Mouse (Mus musculus) B cell, adult 2 months (primary cell): ENCODE results near the gene Canx.
A peak's percentile ranks its signal among the peaks of the same experiment; 100 is the strongest.

ENCODE experiments used
- DNase-seq, 2 experiments: peaks; one replicate each; pipeline ENCODE4 v3.0.0; 2022

Canx gene

DNA sequence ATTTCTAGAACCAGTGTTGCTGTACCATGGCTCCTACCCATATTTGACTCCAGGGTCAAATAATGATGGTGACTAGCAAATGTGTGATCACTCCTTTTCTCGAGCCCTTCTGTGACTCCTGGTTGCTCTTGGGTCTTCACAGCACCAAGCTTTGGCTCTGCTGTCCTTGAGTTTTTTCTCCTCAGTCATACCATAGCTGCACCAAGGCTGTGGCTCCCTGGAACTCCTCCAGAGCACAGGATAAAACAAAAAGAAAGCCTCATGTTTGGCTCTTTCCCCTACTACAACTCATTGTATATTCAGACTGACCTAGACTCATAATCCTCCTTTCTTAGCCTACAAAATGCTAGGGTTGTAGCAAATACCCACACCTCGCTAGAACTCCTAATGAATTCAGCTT, 52.7 kb downstream of the Canx start:
- DNase-seq = no peak

DNA sequence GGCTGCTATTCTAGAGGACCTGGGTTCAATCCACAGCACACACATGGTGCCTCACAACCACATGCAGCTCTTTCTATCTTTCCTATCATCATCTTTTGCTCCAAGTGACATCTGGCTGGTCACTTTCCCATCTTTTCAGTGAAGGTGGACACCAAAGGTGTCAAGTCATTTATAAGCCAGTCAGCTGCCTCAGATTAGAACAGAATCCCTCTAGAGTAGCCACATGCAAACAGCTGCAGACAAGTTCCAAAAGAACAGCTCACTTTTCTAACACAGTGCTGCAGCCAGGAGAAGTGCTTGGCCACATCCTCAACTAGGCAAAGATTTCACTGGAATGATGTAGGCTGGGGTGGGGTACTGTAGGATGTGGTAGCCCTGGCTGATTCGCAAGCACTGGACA, 55.6 kb downstream of the Canx start:
- no peak for DNase-seq

DNA sequence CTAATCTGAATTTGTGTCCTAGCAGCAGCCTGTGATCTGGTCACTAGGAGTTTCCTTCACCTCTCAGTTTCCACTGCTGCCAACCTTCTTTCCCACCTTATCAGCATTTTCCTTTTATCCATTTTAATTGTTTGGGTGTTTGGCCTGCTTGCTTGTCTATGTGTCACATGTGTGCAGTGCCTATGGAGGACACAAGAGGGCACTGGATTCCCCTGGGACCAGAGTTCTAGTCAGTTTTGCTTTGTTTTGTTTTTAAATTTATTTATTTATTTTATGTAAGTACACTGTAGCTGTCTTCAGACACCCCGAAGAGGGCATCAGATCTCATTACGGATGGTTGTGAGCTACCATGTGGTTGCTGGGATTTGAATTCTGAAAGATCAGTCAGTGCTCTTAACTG, 56.3 kb downstream of the Canx start:
- DNase-seq = peak; percentile 75 to 79

DNA sequence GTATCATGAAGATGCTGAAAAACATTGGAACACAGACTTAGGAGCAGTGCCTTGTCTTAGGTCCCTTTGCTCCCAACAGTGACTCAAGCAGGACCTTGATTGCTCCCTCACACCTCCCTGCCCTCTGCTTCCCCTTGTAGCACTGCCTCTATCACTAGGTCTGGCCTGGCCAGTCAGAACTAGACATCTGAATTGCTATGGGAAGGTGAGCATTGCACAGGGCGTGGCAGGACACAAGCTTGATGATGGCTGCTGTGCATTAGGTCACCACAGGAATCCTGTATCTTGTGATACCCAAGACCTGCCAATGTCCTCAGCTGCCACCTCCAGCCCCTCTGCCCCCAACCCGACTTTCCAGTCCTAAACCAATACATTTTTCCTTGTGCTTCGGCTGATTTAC, 58.5 kb downstream of the Canx start:
- no peak for DNase-seq

DNA sequence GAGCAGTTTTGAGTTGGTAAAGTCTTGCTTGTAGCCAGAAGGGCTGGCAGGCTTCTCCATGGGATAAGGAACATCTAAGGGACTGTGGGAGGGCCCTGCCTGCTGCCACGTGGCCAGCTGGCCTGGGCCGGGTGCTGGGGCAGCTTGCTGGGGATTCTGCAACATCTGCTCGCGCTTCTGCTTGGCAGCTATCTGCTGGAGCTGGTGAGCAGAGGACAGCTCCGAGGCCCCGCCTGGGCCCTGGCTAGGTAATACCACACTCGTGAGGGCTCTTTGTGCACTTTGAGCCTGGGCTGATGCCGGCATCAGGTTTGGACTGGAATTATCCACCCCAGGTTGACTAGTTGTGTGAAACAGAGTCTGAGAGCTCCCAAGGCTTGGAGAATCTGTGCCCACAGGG, 59.5 kb downstream of the Canx start:
- DNase-seq = no peak

DNA sequence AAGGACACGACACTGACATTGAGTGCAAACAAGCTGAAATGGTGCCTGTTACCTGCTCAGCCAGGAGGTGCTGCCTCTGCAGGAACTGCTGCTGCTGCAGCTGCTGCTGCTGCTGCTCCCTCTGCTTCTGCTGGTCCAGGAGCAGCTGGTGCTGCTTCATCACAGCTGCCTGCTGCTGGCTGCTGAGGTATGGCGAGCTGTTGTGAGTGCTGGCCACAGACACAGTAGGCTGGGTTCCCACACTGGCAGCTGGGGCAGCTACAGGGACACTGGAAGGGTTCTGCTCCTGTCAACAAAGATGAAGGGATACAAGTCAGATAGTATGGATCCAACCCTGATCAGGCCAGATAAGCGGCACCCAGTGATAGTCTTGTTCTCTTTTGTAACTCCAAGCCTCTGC, 62.3 kb downstream of the Canx start:
- DNase-seq = no peak

DNA sequence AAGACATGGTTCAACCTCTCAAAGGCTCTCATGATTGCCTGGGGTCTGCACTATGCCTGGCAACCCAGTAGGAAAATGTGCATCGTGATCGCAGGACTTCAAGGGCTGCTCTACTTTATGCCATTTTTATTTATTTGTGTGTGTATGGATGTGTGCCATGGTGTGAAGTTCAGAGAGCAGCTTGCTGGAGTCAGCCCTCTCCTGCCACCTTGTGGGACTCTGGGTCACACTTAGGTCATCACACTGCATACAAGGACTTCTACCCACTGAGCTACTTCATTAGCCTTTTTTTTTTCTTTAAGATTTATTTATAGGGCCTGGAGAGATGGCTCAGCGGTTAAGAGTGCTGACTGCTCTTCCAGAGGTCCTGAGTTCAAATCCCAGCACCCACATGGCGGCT, 63.5 kb downstream of the Canx start:
- peak; percentile 23 to 44 for DNase-seq

DNA sequence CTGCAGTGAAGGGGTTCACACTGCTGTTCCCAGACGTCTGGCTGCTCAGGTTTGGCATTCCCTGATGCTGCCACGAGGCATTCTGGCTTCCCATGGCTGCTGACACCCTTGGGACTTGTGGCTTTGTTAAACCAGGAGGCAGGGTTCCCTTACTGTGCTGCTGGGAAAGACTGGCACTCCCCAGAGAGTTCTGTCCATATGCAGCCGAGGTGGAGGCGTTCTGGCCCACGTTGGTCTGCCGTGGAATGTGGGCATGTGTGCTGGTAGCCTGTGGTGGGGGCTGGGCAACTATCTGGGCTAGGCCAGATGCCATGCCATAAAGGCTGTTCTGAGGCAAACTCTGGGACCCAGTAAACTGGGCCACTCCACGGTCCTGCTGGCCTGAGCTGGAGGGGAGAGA, 67.2 kb downstream of the Canx start:
- no peak for DNase-seq

DNA sequence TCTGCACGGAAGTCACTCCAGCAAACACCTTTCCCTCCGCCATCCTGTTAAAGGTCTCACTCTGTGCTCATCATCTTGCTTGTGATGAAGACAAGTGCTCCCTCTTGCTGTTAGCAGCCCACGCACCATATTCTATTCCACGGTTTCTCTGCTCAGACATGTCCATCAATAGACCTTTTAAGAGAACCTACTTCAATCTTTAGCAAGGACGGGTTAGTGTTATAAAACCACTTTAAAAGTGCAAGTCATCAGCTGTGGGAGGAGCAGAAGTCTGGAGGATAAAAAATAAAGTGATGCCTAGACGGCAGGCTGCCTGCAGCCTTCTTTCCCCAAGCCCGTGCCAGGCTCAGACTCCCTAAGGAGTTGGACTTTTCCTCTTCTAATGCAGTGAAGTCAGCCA, 68.9 kb downstream of the Canx start:
- DNase-seq = no peak

DNA sequence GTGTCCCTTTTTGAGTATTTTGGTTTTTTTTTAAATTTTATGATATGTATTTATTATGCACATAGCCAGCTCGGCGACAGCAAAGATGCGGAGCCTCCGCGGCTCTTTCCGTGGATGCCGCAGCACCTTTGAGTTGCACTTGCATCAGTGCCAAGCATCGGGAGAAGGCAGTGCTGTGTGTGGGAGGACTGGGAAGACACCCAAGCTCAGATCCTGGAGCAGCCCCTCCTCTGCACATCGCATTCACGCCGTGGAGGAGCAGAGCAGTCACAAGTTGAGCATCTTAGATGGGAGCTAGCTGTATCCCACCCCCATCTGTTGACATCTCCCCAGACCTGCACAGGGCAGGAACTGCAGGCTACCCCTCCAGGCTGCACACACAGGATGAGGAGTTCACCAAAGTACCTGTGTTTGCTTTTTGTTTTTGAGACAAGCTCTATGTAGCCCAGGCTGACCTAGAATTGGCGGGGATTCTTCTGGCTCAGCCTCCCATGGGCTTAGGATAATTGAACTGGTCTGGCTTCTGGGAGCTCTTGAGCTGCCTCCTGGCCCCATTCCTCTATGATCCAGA, 71.4 kb downstream of the Canx start:
- DNase-seq = no peak

DNA sequence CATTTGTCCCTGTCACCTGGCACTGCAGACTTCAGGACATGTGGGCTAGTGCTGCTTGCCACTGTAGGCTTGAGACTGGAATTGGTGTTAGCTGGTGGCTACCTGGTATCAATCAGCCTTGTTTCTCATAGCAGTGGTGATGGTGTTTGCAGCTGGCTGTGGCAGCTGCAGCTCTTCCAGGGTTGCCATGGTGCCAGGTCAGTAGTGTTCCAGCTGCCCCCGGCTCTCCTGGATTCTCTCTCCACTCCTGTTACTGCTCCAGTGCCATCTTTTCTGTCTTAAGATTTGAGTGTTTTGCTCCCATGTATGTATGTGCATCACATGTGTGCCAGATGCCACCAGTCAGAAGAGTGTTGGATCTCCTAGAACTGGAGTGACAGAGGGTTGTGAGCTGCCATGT, 72.1 kb downstream of the Canx start:
- DNase-seq = no peak

DNA sequence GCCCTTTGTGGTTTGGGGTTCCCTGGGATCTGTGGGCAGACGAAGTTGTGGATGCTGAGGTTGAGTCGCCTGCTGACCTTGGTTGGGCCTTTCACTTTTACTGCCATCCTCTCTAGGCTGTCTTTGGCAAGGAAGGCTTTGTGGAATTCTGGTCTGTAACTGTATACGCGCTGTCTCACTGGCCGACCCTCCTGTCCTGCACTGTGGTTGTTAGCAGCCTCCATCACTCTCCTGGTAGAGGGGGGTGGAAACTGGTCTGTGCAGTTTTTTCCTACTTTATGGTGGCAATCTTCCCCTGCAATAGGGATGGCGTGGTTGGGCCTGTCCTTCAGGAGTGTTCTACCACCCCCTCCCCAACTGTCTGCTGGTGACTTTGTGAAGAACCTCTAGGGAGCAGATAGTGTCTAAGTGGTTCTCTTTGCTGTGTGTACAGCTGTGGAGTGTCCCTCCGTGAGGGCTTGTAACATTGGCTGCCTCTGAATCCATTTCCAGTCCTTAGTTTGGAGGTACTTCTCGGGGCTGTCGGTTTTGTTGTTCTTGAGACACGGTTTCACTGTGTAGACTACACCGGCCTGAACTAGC, 72.7 kb downstream of the Canx start:
- no peak for DNase-seq

DNA sequence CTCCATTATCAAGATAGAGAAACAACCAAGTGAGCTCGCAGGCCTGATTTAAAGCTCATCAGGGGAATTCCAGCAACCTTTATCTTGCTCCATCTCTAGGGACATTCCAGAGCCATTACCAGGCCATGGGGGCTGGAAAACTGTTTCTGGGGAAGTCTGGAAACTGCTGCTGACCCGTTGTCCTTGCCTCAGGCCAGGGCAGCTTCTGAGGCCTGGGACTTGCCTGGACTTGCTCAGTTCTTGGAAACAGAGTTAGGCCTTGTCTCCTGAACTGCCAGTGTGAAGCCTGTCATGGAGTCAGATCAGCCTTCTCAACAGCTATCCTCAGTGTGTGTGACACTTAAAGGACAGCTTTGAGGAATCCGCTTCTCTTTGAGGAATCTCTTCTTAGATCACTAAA, 73.3 kb downstream of the Canx start:
- no peak for DNase-seq

DNA sequence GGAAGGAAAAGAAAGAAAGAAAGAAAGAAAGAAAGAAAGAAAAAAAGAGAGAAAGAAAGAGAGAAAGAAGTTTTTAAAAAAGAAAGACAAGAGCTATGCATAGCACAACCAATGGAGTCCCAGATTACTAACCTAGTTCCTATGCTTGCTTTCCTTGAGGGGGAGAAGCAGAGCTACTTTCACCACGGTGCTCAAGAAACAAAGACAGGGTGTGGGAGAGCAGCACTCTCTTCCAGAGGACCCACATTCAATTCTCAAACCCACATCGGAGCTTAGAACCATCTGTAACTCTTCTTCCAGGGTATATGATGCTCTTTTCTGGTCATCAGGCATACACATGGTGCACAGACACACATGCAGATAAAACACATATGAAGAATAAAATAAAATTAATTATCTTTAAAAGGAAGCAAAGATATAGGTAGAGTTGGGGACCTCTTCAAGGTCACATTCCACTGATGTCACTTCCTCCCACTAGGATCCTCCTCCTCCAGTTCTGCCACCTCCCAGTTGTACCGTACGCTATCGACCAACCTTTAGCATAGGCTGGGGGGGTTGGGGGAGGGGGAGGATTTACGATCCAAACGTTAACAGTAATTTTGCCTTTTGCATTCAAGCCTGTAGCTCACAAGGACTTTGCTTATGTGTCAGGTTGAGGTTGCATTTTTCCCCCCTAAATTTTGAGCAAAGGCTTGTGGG, 76.9 kb downstream of the Canx start:
- DNase-seq = no peak

DNA sequence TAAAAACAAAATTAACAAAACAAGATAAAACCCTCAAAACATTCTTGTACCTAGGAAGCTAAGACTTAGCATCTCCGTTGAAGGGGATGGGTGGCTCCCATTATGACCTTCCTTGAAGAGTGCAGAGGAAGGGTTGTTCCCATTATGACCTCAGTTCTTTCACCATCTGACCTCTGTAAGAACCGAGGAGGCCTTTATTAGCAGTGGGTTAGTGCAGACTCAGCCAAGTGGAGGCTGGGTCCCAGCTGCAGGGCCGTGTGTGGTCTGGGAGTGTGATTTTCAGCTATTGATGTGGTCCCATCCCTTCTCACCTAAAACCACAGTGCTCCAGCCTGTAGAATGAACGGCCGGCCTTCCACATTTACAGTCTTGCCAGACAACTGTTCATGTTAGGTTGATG, 80.2 kb downstream of the Canx start:
- DNase-seq = no peak
